Mouse (Mus musculus) megakaryocyte, embryonic 14.5 days (primary cell): ENCODE results near the gene Mdfic. TPM values are rescaled to one million over a fixed set of nuclear protein-coding genes. Genes with fewer than 3 reads are reported as not detected.
"Not testable (repeated sequence)": the region's sequence is repeated elsewhere in the genome, so short reads cannot be mapped to it uniquely, and the experiment has no call there.

ENCODE experiments used
- H3K27me3 ChIP-seq: replicated peaks from 2 replicates; pipeline ENCODE3; 2012; ENCODE audit warnings: inconsistent platforms
- H3K36me3 ChIP-seq: replicated peaks from 2 replicates; pipeline ENCODE3; 2012; ENCODE audit warnings: low read length, inconsistent platforms, mixed read lengths
- H3K4me1 ChIP-seq: 2 replicates; pipeline ENCODE4 v1.6.1; 2012; ENCODE audit warnings: inconsistent platforms
- H3K4me3 ChIP-seq: replicated peaks from 2 replicates; pipeline ENCODE3; 2012; ENCODE audit warnings: moderate library complexity, mild to moderate bottlenecking, inconsistent platforms
- H3K9me3 ChIP-seq: 2 replicates; pipeline ENCODE4 v1.6.1; 2012; ENCODE audit warnings: inconsistent platforms
- FLI1 ChIP-seq: IDR thresholded peaks from 2 replicates; pipeline ENCODE4 v1.6.1; 2012; ENCODE audit warnings: low read length, inconsistent platforms, mixed read lengths
- GATA1 ChIP-seq: IDR thresholded peaks from 3 replicates; pipeline ENCODE4 v1.6.1; 2012; ENCODE audit warnings: mixed read lengths, low read length, inconsistent platforms, borderline replicate concordance
- polyA plus RNA-seq: library from polyadenylated mRNA; stranded (reverse); fragments of >175 nt; gene quantifications from 2 replicates; pipeline ENCODE4 v1.2.3, GENCODE M21; 2012; ENCODE audit warnings: low replicate concordance; ENCODE audit not compliant: insufficient read depth

The Mdfic gene
- 0.95 TPM in 1 of 2 replicates, not detected in the other for polyA plus RNA-seq

- peak within 1 kb of the TSS; percentile 95 for H3K4me3 ChIP-seq
- H3K4me1 ChIP-seq, result peaks cover 13% of the 10 kb centered on the region
- H3K27me3 ChIP-seq, result peaks cover 19% of the 10 kb centered on the region
Measured at GRCm38 (mm10) chr6:15720461-15720817, at the start of gene Mdfic. Gene Mdfic (plus strand): TSS chr6:15720661.

GRCm38 (mm10) chr6:15671364-15671763, 49.1 kb upstream of the Mdfic start:
- H3K4me1 ChIP-seq, result no peaks in the 10 kb centered on the region
- no peak for TF ChIP-seq FLI1
- no peak for TF ChIP-seq GATA1
- no peak overlapping the region for H3K4me3 ChIP-seq
- no peaks in the 10 kb centered on the region for H3K27me3 ChIP-seq
- H3K9me3 ChIP-seq, result no peaks in the 10 kb centered on the region
- H3K36me3 ChIP-seq, result no peaks in the 10 kb centered on the region

More at GRCm38 (mm10) chr6:15720461-15720817, at the start of gene Mdfic:
- Histone ChIP-seq H3K9me3 (no peaks in the 10 kb centered on the region), H3K36me3 (no peaks in the 10 kb centered on the region)
- TF ChIP-seq GATA1, result no peak
- no peak for TF ChIP-seq FLI1

DNA sequence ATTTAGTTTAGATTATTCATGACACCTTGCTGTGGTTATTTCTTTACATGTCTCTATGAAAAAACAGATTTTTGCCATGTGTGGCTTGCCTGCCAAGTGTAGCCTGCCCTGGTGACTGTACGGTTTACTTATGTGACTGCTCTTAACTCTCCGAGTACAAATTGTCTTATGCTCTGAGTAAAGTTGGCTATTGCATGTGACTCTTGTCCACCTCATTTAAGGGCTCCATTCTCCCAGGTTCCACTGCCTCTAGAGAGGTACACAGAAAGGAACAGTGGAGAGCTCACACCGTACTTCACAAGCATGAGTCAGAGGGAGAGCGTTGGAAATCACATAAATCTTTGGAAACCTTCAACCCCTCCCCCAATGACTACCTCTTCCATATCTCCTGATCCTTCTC, 10.4 kb upstream of the Mdfic start:
- no peaks in the 10 kb centered on the region for H3K36me3 ChIP-seq
- H3K4me3 ChIP-seq, result no peak overlapping the region
- no peaks in the 10 kb centered on the region for H3K9me3 ChIP-seq
- no peaks in the 10 kb centered on the region for H3K27me3 ChIP-seq
- no peaks in the 10 kb centered on the region for H3K4me1 ChIP-seq
- TF ChIP-seq GATA1 (no peak), FLI1 (no peak)

- Histone ChIP-seq H3K9me3 (no peaks in the 10 kb centered on the region), H3K36me3 (no peaks in the 10 kb centered on the region), H3K4me3 (no peak overlapping the region), H3K27me3 (no peaks in the 10 kb centered on the region), H3K4me1 (no peaks in the 10 kb centered on the region; the same call in 1 of the 2 replicates)
- TF ChIP-seq FLI1 (no peak), GATA1 (no peak)
Measured at GRCm38 (mm10) chr6:15710706-15711105, 9.8 kb upstream of the Mdfic start.

DNA sequence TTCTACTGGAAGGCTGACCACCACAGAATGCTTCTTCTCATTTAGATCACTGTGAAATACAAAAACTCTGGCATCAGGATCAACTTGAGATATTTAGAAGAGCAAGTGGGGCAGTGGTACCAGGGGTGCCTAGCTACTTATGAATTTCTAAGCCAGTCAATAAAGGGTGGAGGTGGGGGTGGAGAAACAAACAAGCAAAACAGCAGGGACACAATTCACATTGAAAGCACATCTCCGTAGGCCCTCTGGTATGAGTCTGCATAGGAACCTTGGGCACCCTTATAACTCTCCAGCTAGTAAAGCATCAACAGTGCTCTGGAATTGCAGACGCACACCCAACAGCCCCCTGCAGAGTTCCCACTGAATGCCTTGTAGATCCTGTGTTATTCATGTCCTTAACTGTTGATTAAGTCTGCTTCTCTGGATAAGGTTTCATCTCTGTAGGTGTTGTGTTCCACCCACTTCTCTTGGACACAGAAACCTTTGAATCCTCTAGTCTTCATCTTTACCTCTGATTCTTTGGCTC, 7.5 kb upstream of the Mdfic start:
- Histone ChIP-seq H3K9me3 (no peaks in the 10 kb centered on the region), H3K4me1 (no peaks in the 10 kb centered on the region; the same call in 1 of the 2 replicates), H3K27me3 (no peaks in the 10 kb centered on the region), H3K4me3 (no peak overlapping the region), H3K36me3 (no peaks in the 10 kb centered on the region)
- TF ChIP-seq FLI1 (no peak), GATA1 (no peak)

GRCm38 (mm10) chr6:15714036-15714435, 6.4 kb upstream of the Mdfic start:
- not testable (repeated sequence) for H3K9me3 ChIP-seq, H3K4me1 ChIP-seq, H3K36me3 ChIP-seq, H3K27me3 ChIP-seq, H3K4me3 ChIP-seq

- H3K36me3 ChIP-seq, result no peaks in the 10 kb centered on the region
- TF ChIP-seq GATA1, result no peak
- TF ChIP-seq FLI1, result no peak
- peaks cover 5% of the 10 kb centered on the region for H3K27me3 ChIP-seq
Measured at GRCm38 (mm10) chr6:15714996-15715844, 5.2 kb upstream of the Mdfic start.

GRCm38 (mm10) chr6:15719919-15720318, 542 bp upstream of the Mdfic start:
- TF ChIP-seq GATA1, result no peak
- TF ChIP-seq FLI1, result no peak
- no peak overlapping the region for H3K4me3 ChIP-seq
- peaks cover 13% of the 10 kb centered on the region for H3K4me1 ChIP-seq
- peaks cover 19% of the 10 kb centered on the region for H3K27me3 ChIP-seq
- H3K36me3 ChIP-seq, result no peaks in the 10 kb centered on the region
- no peaks in the 10 kb centered on the region for H3K9me3 ChIP-seq

More at GRCm38 (mm10) chr6:15714996-15715844, 5.2 kb upstream of the Mdfic start:
- Histone ChIP-seq H3K4me3 (no peak overlapping the region), H3K4me1 (no peaks in the 10 kb centered on the region; the same call in 1 of the 2 replicates), H3K9me3 (no peaks in the 10 kb centered on the region)

DNA sequence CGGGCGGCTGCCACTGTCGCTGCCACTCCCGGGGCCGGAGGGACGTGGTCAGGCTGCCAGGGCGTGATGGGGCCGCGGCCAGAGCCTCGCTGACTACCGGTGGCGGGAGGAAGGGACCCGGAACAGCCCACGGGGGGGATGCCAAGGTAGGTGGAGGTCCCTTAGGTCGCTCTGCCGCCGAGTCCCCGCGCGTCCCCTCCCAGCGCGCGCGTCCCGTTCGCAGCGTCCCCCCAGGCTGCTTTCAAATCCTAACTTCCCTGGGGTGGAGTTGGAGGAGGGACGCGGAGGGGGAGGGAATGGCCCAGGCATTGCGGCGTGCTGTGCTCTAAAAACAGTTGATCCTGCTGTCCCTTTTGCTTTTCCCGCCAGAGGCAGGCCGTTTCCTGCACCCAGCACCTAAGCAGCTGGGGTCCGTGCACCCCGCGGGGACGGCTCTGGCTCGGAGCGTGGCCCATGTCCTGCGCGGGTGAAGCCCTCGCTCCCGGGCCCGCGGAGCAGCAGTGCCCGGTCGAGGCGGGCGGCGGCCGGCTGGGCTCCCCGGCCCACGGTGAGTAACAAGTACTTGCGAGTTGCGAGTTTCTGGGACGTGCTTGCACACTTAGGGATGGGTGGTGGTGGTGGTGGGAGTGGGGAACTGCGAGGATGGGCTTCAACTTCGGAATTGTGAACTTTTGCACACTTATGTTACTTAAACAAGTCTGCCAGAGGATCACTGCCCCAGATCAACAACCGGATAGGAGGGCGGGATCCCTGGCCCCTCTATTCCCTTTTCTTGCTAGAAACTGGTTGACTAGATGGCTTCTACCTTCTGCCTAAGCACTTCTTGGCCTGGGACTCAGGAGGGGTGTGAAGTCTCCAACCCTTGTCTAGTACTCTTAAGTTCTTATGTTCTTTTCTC, 606 bp downstream of the Mdfic start:
- no peak for TF ChIP-seq FLI1
- TF ChIP-seq GATA1, result no peak
- H3K4me3 ChIP-seq, result peak overlapping the region; percentile 95

DNA sequence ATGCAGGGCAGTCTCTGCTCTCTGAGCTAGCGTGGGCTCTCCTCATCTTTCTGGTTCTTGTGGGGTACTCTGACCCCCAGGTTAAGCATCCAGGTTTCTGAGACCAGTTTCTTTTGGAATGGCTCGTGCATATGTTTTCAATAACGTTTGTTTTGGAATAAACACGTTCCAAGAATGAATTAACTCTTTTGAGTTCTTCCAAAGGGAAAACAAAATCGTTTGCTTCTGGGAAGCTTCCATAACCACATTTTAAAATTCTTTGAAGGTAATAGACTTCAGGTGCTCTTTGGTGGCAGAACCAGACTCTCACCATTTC, 1.2 kb downstream of the Mdfic start:
- Histone ChIP-seq H3K27me3 (peaks cover 19% of the 10 kb centered on the region), H3K36me3 (no peaks in the 10 kb centered on the region), H3K9me3 (no peaks in the 10 kb centered on the region), H3K4me1 (peaks cover 17% of the 10 kb centered on the region), H3K4me3 (peak overlapping the region; percentile 95)
- TF ChIP-seq FLI1, result no peak
- TF ChIP-seq GATA1, result no peak

More for the DNA sequence above, 606 bp downstream of the Mdfic start:
- peaks cover 13% of the 10 kb centered on the region for H3K4me1 ChIP-seq
- no peaks in the 10 kb centered on the region for H3K9me3 ChIP-seq
- peaks cover 19% of the 10 kb centered on the region for H3K27me3 ChIP-seq
- no peaks in the 10 kb centered on the region for H3K36me3 ChIP-seq

DNA sequence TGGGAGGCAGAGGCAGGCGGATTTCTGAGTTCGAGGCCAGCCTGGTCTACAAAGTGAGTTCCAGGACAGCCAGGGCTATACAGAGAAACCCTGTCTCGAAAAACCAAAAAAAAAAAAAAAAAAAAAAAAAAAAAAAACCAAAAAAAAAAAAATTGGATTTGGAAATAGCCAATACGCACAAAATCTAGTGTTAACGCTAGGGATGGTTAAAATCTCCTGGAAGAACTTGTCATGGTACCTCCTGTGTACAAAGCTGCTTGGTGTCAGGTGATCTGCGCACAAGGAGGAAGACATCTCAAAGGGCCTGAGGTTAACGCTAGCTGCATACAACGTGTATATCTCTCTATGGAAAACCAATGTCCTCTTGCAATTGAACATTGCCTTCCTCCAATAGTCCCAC, 2.2 kb downstream of the Mdfic start:
- H3K4me1 ChIP-seq, result peaks cover 18% of the 10 kb centered on the region
- not testable (repeated sequence) for H3K36me3 ChIP-seq, H3K4me3 ChIP-seq, H3K9me3 ChIP-seq
- H3K27me3 ChIP-seq, result peaks cover 19% of the 10 kb centered on the region
